Mouse (Mus musculus) layer of hippocampus, adult 9-11 months (tissue): ENCODE results near the gene Spata25.
"Not testable (repeated sequence)": the region's sequence is repeated elsewhere in the genome, so short reads cannot be mapped to it uniquely, and the experiment has no call there.

Experiments
- DNase-seq: peaks from one replicate; pipeline ENCODE4 v3.0.0; 2022

Spata25 gene

GRCm38 (mm10) chr2:164828437-164828836 is at the start of gene Spata25:
TSS of gene Spata25 (minus strand) at chr2:164828537.
- DNase-seq, result no peak

- DNase-seq, result not testable (repeated sequence)
These were observed 49.3 kb upstream of the Spata25 start for GRCm38 (mm10) chr2:164877376-164878215.

- not testable (repeated sequence) for DNase-seq
These were observed 47.3 kb upstream of the Spata25 start for GRCm38 (mm10) chr2:164875648-164876047.

GRCm38 (mm10) chr2:164874239-164874769 is 46.0 kb upstream of the Spata25 start:
- no peak for DNase-seq

- no peak for DNase-seq
These were observed 45.3 kb upstream of the Spata25 start for GRCm38 (mm10) chr2:164873621-164874020.

- no peak for DNase-seq
These were observed 43.4 kb upstream of the Spata25 start for GRCm38 (mm10) chr2:164871602-164872303.

- DNase-seq, result no peak
These were observed 40.2 kb upstream of the Spata25 start for GRCm38 (mm10) chr2:164868491-164868890.

GRCm38 (mm10) chr2:164867566-164867965 is 39.2 kb upstream of the Spata25 start:
- no peak for DNase-seq

GRCm38 (mm10) chr2:164866741-164867551 is 38.6 kb upstream of the Spata25 start:
- no peak for DNase-seq

- DNase-seq, result no peak
These were observed 36.3 kb upstream of the Spata25 start for GRCm38 (mm10) chr2:164864593-164864992.

GRCm38 (mm10) chr2:164863411-164863810 is 35.1 kb upstream of the Spata25 start:
- DNase-seq, result not testable (repeated sequence)

GRCm38 (mm10) chr2:164862179-164862861 is 34.0 kb upstream of the Spata25 start:
- no peak for DNase-seq

GRCm38 (mm10) chr2:164861094-164861493 is 32.8 kb upstream of the Spata25 start:
- DNase-seq, result no peak

GRCm38 (mm10) chr2:164859640-164860432 is 31.5 kb upstream of the Spata25 start:
- DNase-seq, result no peak

GRCm38 (mm10) chr2:164859155-164859554 is 30.8 kb upstream of the Spata25 start:
- DNase-seq, result no peak

GRCm38 (mm10) chr2:164857842-164858553 is 29.7 kb upstream of the Spata25 start:
- DNase-seq, result no peak

GRCm38 (mm10) chr2:164857101-164857821 is 28.9 kb upstream of the Spata25 start, which contains the start of gene Pltp:
TSS of gene Pltp (minus strand) at chr2:164857711.
- no peak for DNase-seq

GRCm38 (mm10) chr2:164856309-164857100 is 28.2 kb upstream of the Spata25 start:
- DNase-seq, result no peak

- not testable (repeated sequence) for DNase-seq
These were observed 27.2 kb upstream of the Spata25 start for GRCm38 (mm10) chr2:164855572-164855971.
